Mouse (Mus musculus) liver, embryonic 14.5 days (tissue): Measurements from ENCODE around the gene Hivep3.

Experiments used
- CTCF ChIP-seq: IDR thresholded peaks from 2 replicates; pipeline ENCODE4 v1.5.1; 2016; ENCODE audit warnings: antibody characterized with exemption, low read depth, control low read depth
- EP300 ChIP-seq: IDR thresholded peaks from 2 replicates; pipeline ENCODE4 v1.6.1; 2016; ENCODE audit warnings: antibody characterized with exemption, low read depth

DNA sequence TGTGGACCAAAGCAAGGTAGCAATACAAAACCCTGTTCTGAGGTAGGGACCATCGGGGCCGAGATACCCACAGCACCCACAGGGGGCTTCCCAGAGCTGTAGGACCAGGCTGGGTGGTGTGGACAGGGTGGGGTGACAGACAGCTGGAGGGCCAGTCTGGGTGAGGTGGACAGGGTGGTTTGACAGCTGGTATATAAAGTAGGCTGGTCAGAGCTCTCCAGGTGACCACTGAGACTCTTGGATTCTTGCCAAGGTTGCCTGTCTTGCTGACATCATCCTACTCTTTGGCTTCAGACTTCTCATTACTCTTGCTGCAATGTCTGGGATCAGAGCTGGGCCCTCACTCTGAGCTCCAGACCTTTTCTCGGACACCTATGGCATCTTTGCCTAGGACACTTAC lies 372.8 kb downstream of the Hivep3 start:
- no peak for TF ChIP-seq CTCF
- no peak for TF ChIP-seq EP300
